Mouse (Mus musculus) adrenal gland, adult 18-20 months (tissue): ENCODE data around the gene Kif1b. TPM values are rescaled to one million over a fixed set of nuclear protein-coding genes. Genes with fewer than 3 reads are reported as not detected.
"Not testable (repeated sequence)": the region's sequence is repeated elsewhere in the genome, so short reads cannot be mapped to it uniquely, and the experiment has no call there.

Experiments
- DNase-seq, 2 experiments: peaks; one replicate each; pipeline ENCODE4 v3.0.0; 2021 to 2022; ENCODE audit warnings: low spot score in 2 of 2
- total RNA-seq, 2 experiments: library from RNA; stranded (reverse); gene quantifications; 1 replicate in 1 of 2; 2 replicates in 1 of 2; pipeline ENCODE4 v1.2.3; 2021

Gene Kif1b
- total RNA-seq, 2 experiments from 2014 or later, result 108 to 138 TPM

- no peak for DNase-seq
These were observed 29.9 kb downstream of the Kif1b start for GRCm38 (mm10) chr4:149277571-149277970.

- DNase-seq, result no peak
These were observed 34.4 kb downstream of the Kif1b start for GRCm38 (mm10) chr4:149273128-149273527.

GRCm38 (mm10) chr4:149270541-149270940 lies 37.0 kb downstream of the Kif1b start:
- DNase-seq, result no peak

GRCm38 (mm10) chr4:149269026-149269425 lies 38.5 kb downstream of the Kif1b start:
- no peak for DNase-seq

GRCm38 (mm10) chr4:149264895-149265294 lies 42.6 kb downstream of the Kif1b start:
- DNase-seq, result no peak

GRCm38 (mm10) chr4:149263218-149263617 lies 44.3 kb downstream of the Kif1b start:
- no peak for DNase-seq

- DNase-seq, result no peak
These were observed 46.0 kb downstream of the Kif1b start for GRCm38 (mm10) chr4:149261466-149261865.

- no peak for DNase-seq
These were observed 46.6 kb downstream of the Kif1b start for GRCm38 (mm10) chr4:149260911-149261310.

- no peak for DNase-seq
These were observed 48.0 kb downstream of the Kif1b start for GRCm38 (mm10) chr4:149259391-149260094.

GRCm38 (mm10) chr4:149258926-149259325 lies 48.6 kb downstream of the Kif1b start:
- DNase-seq, result no peak

GRCm38 (mm10) chr4:149256511-149257300 lies 50.8 kb downstream of the Kif1b start:
- DNase-seq, result no peak

GRCm38 (mm10) chr4:149255277-149256270 lies 51.9 kb downstream of the Kif1b start:
- DNase-seq, result no peak

GRCm38 (mm10) chr4:149254827-149255226 lies 52.7 kb downstream of the Kif1b start:
- DNase-seq, result no peak

- no peak for DNase-seq
These were observed 58.2 kb downstream of the Kif1b start for GRCm38 (mm10) chr4:149249311-149249710.

GRCm38 (mm10) chr4:149247772-149248171 lies 59.7 kb downstream of the Kif1b start:
- no peak for DNase-seq

GRCm38 (mm10) chr4:149247156-149247633 lies 60.3 kb downstream of the Kif1b start:
- no peak for DNase-seq

- DNase-seq, result no peak
These were observed 60.8 kb downstream of the Kif1b start for GRCm38 (mm10) chr4:149246578-149247155.

- DNase-seq, result no peak
These were observed 70.5 kb downstream of the Kif1b start for GRCm38 (mm10) chr4:149237011-149237410.

- DNase-seq, result no peak
These were observed 73.6 kb downstream of the Kif1b start for GRCm38 (mm10) chr4:149233938-149234337.

GRCm38 (mm10) chr4:149228682-149229081 lies 78.8 kb downstream of the Kif1b start:
- not testable (repeated sequence) for DNase-seq

- no peak for DNase-seq
These were observed 79.2 kb downstream of the Kif1b start for GRCm38 (mm10) chr4:149228256-149228655.
